Comparison of ENCODE assay signal across 21 mouse cellular contexts in genomic region chr17:47311272-47311671, GRCm38 (mm10). TPM values are rescaled to one million over a fixed set of nuclear protein-coding genes. Genes with fewer than 3 reads are reported as not detected.
DNase-seq lines count a peak whose midpoint lies in the region; ATAC-seq and TF ChIP-seq lines count a peak whose summit lies in the region.
"Had no signal": no experiment of that assay in that cellular context is flagged by ENCODE, and none has a peak within 500 bp of the region (broad histone marks: within the 10 kb centered on the region; RNA-seq: fewer than 3 reads in every experiment).

No protein-coding gene starts in this region.

- DNase-seq in adrenal gland, postnatal 14 days: peak; percentile 42
- DNase-seq in adrenal gland, postnatal 10 days: no peak
- peak; percentile 25 for DNase-seq in limb, embryonic 14.5 days (ENCODE audit: low spot score)
- DNase-seq in limb, embryonic 10.5 days (ENCODE audit: low spot score): no peak
- DNase-seq in lung, postnatal 10 days: peak; percentile 55
- no peak for DNase-seq in stomach, postnatal 0 days (ENCODE audit: low spot score)
- DNase-seq in kidney, adult 9 months: no peak
- DNase-seq in thymus, postnatal 4 days: no peak
- DNase-seq: cerebellum, adult 2 months; gastrocnemius, postnatal 25 days; kidney, postnatal 36 days; layer of hippocampus, adult 9-11 months; liver, embryonic 13.5 days; right cerebral cortex, postnatal 4 days; thymus, postnatal 14 days had no signal

- no peak overlapping the region for H3K4me3 ChIP-seq in limb, embryonic 14.5 days (replicated peaks; ENCODE audit: low read length)
- no peak overlapping the region for H3K4me3 ChIP-seq in limb, embryonic 10.5 days
- H3K4me3 ChIP-seq in stomach, postnatal 0 days (ENCODE audit: low read depth, low read length): no peak overlapping the region
- H3K4me3 ChIP-seq: forebrain, embryonic 12.5 days; hindbrain, embryonic 13.5 days; liver, embryonic 13.5 days; midbrain, embryonic 15.5 days; neural tube, embryonic 15.5 days had no signal

- no peak overlapping the region for H3K9ac ChIP-seq in limb, embryonic 14.5 days (ENCODE audit: low read depth, low read length, severe bottlenecking)
- H3K9ac ChIP-seq in stomach, postnatal 0 days (ENCODE audit: low read length): no peak overlapping the region
- H3K9ac ChIP-seq: forebrain, embryonic 12.5 days; hindbrain, embryonic 13.5 days; liver, embryonic 13.5 days; midbrain, embryonic 15.5 days; neural tube, embryonic 15.5 days had no signal

- H3K36me3 ChIP-seq in limb, embryonic 14.5 days (ENCODE audit: control insufficient read depth, insufficient read depth, low read length): peaks cover 35% of the 10 kb centered on the region
- H3K36me3 ChIP-seq in limb, embryonic 10.5 days: peaks cover 47% of the 10 kb centered on the region
- peaks cover 20% of the 10 kb centered on the region for H3K36me3 ChIP-seq in stomach, postnatal 0 days (ENCODE audit: control insufficient read depth, insufficient read depth, low read length)

- H3K4me1 ChIP-seq in limb, embryonic 14.5 days (ENCODE audit: control insufficient read depth, insufficient read depth, low read length): no peaks in the 10 kb centered on the region
- no peaks in the 10 kb centered on the region for H3K4me1 ChIP-seq in limb, embryonic 10.5 days
- no peaks in the 10 kb centered on the region for H3K4me1 ChIP-seq in stomach, postnatal 0 days (replicated peaks; ENCODE audit: control insufficient read depth, insufficient read depth)
- H3K4me1 ChIP-seq: liver, embryonic 13.5 days had no signal

- TF ChIP-seq POLR2A in limb, embryonic 14.5 days (IDR thresholded peaks at IDR 0.05; ENCODE audit: borderline replicate concordance, extremely low read depth, insufficient read depth, insufficient read length): no peak

- no peak for ATAC-seq in limb, embryonic 14.5 days (ENCODE audit: low FRiP score, low read depth)
- ATAC-seq in stomach, postnatal 0 days (ENCODE audit: low FRiP score, low TSS enrichment): no peak
- ATAC-seq: CD4-positive, CD25-positive, alpha-beta regulatory T cell, adult 4 months; inflammation-experienced regulatory T-cells, adult 6 months; midbrain, embryonic 15.5 days had no signal

- WGBS in limb, embryonic 14.5 days: 73% methylated on average over 5 of the region's 5 CpGs
- 86% methylated on average over 5 of the region's 5 CpGs for WGBS in limb, embryonic 10.5 days
- 43% methylated on average over 5 of the region's 5 CpGs for WGBS in stomach, postnatal 0 days

- H3K27me3 ChIP-seq in limb, embryonic 14.5 days (ENCODE audit: control insufficient read depth, insufficient read depth, low read length): no peaks in the 10 kb centered on the region
- H3K27me3 ChIP-seq in limb, embryonic 10.5 days (ENCODE audit: low read depth, poor library complexity, severe bottlenecking): no peaks in the 10 kb centered on the region
- H3K27me3 ChIP-seq in stomach, postnatal 0 days (ENCODE audit: control insufficient read depth, insufficient read depth, low read length): no peaks in the 10 kb centered on the region
- H3K27me3 ChIP-seq: forebrain, embryonic 12.5 days; hindbrain, embryonic 13.5 days; liver, embryonic 13.5 days; midbrain, embryonic 15.5 days; neural tube, embryonic 15.5 days had no signal

- no peaks in the 10 kb centered on the region for H3K9me3 ChIP-seq in limb, embryonic 14.5 days (ENCODE audit: control insufficient read depth, low read length)
- H3K9me3 ChIP-seq in limb, embryonic 10.5 days (replicated peaks): no peaks in the 10 kb centered on the region
- no peaks in the 10 kb centered on the region for H3K9me3 ChIP-seq in stomach, postnatal 0 days (ENCODE audit: control insufficient read depth, low read length)
- H3K9me3 ChIP-seq: forebrain, embryonic 12.5 days; hindbrain, embryonic 13.5 days; liver, embryonic 13.5 days; midbrain, embryonic 15.5 days; neural tube, embryonic 15.5 days had no signal

- peak; percentile 43 for TF ChIP-seq CTCF in stomach, postnatal 0 days (IDR thresholded peaks at IDR 0.05; ENCODE audit: low read depth)

- H3K27ac ChIP-seq in limb, embryonic 14.5 days (replicated peaks; ENCODE audit: low read depth, low read length): no peak overlapping the region
- no peak overlapping the region for H3K27ac ChIP-seq in limb, embryonic 10.5 days
- no peak overlapping the region for H3K27ac ChIP-seq in stomach, postnatal 0 days (replicated peaks)
- H3K27ac ChIP-seq: forebrain, embryonic 12.5 days; hindbrain, embryonic 13.5 days; liver, embryonic 13.5 days; midbrain, embryonic 15.5 days; neural tube, embryonic 15.5 days had no signal

- no peak for TF ChIP-seq EP300 in stomach, postnatal 0 days (optimal IDR thresholded peaks at IDR 0.05)

- H3K4me2 ChIP-seq in limb, embryonic 14.5 days (replicated peaks; ENCODE audit: low read depth, low read length, severe bottlenecking): no peak overlapping the region
- no peak overlapping the region for H3K4me2 ChIP-seq in stomach, postnatal 0 days (replicated peaks; ENCODE audit: low read depth)
- H3K4me2 ChIP-seq: forebrain, embryonic 12.5 days; hindbrain, embryonic 13.5 days; liver, embryonic 13.5 days; midbrain, embryonic 15.5 days; neural tube, embryonic 15.5 days had no signal

RNA-seq across cellular contexts. Expression of gene Mrps10, which starts 57.4 kb away (rescaled TPM):
- total RNA-seq in adrenal gland, postnatal 14 days (2021): 45.8 and 49.4 TPM in 2 replicates
- 10 to 100 TPM; 50.8 to 52.0 TPM for total RNA-seq in adrenal gland, postnatal 10 days (2021)
- polyA plus RNA-seq in limb, embryonic 14.5 days (2012; rRNA removed): 42.8 and 51.3 TPM in 2 replicates
- 76.0 and 77.7 TPM in 2 replicates for polyA plus RNA-seq in limb, embryonic 14.5 days (2014; fragmentation: Nextera tagmentation; extraction: Ambion mirVana)
- polyA plus RNA-seq in limb, embryonic 10.5 days (2016; fragmentation: Nextera tagmentation; extraction: Ambion mirVana): 89.9 and 106 TPM in 2 replicates
- polyA plus RNA-seq in stomach, postnatal 0 days (2015; fragmentation: Nextera tagmentation; extraction: Ambion mirVana): 58.6 and 59.5 TPM in 2 replicates

Comparison
In these comparisons a context has a peak if more than half of its experiments do, and no peak if none do; other contexts are left out.
1. DNase-seq: peak in adrenal gland, postnatal 14 days (single experiment), limb, embryonic 14.5 days (single experiment) and lung, postnatal 10 days (single experiment); none in adrenal gland, postnatal 10 days (single experiment), limb, embryonic 10.5 days (single experiment), stomach, postnatal 0 days (single experiment), kidney, adult 9 months (single experiment) and thymus, postnatal 4 days (single experiment).